Mouse (Mus musculus): ENCODE measurements at regions not wholly inside any gene's neighbourhood (a gene's known extent, or its start where the extent isn't known, plus 50 kb on each side); places are given as distances from the start of the nearest gene placed in this dataset.
"Not testable (repeated sequence)": the region's sequence is repeated elsewhere in the genome, so short reads cannot be mapped to it uniquely, and the experiment has no call there.

- peak; percentile 48 for DNase-seq
Observed at GRCm38 (mm10) chr13:3035291-3035690, 502.6 kb upstream of the Gdi2 start.

- DNase-seq = not testable (repeated sequence)
Observed at GRCm38 (mm10) chr13:3037010-3037409, 500.9 kb upstream of the Gdi2 start.

GRCm38 (mm10) chr13:3046381-3047105 is 491.3 kb upstream of the Gdi2 start:
- DNase-seq = peak; percentile 67

GRCm38 (mm10) chr13:3083480-3083879 is 454.4 kb upstream of the Gdi2 start:
- not testable (repeated sequence) for DNase-seq

GRCm38 (mm10) chr13:3089971-3090370 is 447.9 kb upstream of the Gdi2 start:
- not testable (repeated sequence) for DNase-seq

- DNase-seq = not testable (repeated sequence)
Observed at GRCm38 (mm10) chr13:3106543-3106942, 431.3 kb upstream of the Gdi2 start.

GRCm38 (mm10) chr13:3128150-3128549 is 409.7 kb upstream of the Gdi2 start:
- DNase-seq = not testable (repeated sequence)

- not testable (repeated sequence) for DNase-seq
Observed at GRCm38 (mm10) chr13:3137281-3137680, 400.6 kb upstream of the Gdi2 start.

- peak; percentile 10 for DNase-seq
Observed at GRCm38 (mm10) chr13:3138698-3139097, 399.2 kb upstream of the Gdi2 start.

- not testable (repeated sequence) for DNase-seq
Observed at GRCm38 (mm10) chr13:3145513-3145912, 392.4 kb upstream of the Gdi2 start.

Data from cerebellum, adult 9-11 months (tissue).